Mouse (Mus musculus): Measurements from ENCODE around the gene Rbm38. TPM values are rescaled to one million over a fixed set of nuclear protein-coding genes. Genes with fewer than 3 reads are reported as not detected.

Gene Rbm38
- polyA plus RNA-seq, 1 experiment: 31.3 TPM

- TF ChIP-seq FOSL1 (IDR thresholded peaks at IDR 0.05; ENCODE audit: insufficient read depth, low read length, poor library complexity, severe bottlenecking) (no peak), CEBPB (IDR thresholded peaks at IDR 0.05; ENCODE audit: low read depth) (no peak), USF1 (IDR thresholded peaks at IDR 0.05; ENCODE audit: low read depth) (no peak), MAX (IDR thresholded peaks at IDR 0.05) (no peak), CTCF (IDR thresholded peaks at IDR 0.05; ENCODE audit: control insufficient read depth, insufficient read depth, insufficient read length) (no peak), MYOD1 (IDR thresholded peaks at IDR 0.05; ENCODE audit: control insufficient read depth, insufficient read length, low read depth) (no peak), MYOG (IDR thresholded peaks at IDR 0.05; ENCODE audit: control insufficient read depth, extremely low read depth, insufficient read length) (no peak)
- no peak overlapping the region for H3ac ChIP-seq (ENCODE audit: control insufficient read depth, insufficient read length, low read depth)
Observed at GRCm38 (mm10) chr2:172990161-172990560, 30.1 kb upstream of the Rbm38 start.

GRCm38 (mm10) chr2:172996207-172996606, 24.1 kb upstream of the Rbm38 start:
- Histone ChIP-seq H3K79me2 (ENCODE audit: control insufficient read depth, insufficient read depth) (peaks cover 13% of the 10 kb centered on the region), H3K36me3 (ENCODE audit: control insufficient read depth, insufficient read depth) (no peaks in the 10 kb centered on the region), H3K27me3 (ENCODE audit: control insufficient read depth, insufficient read depth, insufficient read length) (peaks cover 42% of the 10 kb centered on the region), H3ac (ENCODE audit: control insufficient read depth, insufficient read length, low read depth) (no peak overlapping the region), H3K4me3 (ENCODE audit: insufficient read depth, poor library complexity, severe bottlenecking) (no peak overlapping the region), H3K79me3 (ENCODE audit: low read depth) (peaks cover 9% of the 10 kb centered on the region)
- TF ChIP-seq FOSL1 (IDR thresholded peaks at IDR 0.05; ENCODE audit: insufficient read depth, low read length, poor library complexity, severe bottlenecking): no peak
- TF ChIP-seq CEBPB (IDR thresholded peaks at IDR 0.05; ENCODE audit: low read depth): no peak
- TF ChIP-seq CTCF (IDR thresholded peaks at IDR 0.05; ENCODE audit: control insufficient read depth, insufficient read depth, insufficient read length): peak; percentile 64

More at GRCm38 (mm10) chr2:172990161-172990560, 30.1 kb upstream of the Rbm38 start:
- Histone ChIP-seq H3K4me3 (ENCODE audit: insufficient read depth, poor library complexity, severe bottlenecking) (no peak overlapping the region), H3K79me3 (ENCODE audit: low read depth) (no peaks in the 10 kb centered on the region), H3K27me3 (ENCODE audit: control insufficient read depth, insufficient read depth, insufficient read length) (peaks cover 79% of the 10 kb centered on the region), H3K79me2 (ENCODE audit: control insufficient read depth, insufficient read depth) (no peaks in the 10 kb centered on the region), H3K36me3 (ENCODE audit: control insufficient read depth, insufficient read depth) (no peaks in the 10 kb centered on the region)

- H3K36me3 ChIP-seq (ENCODE audit: control insufficient read depth, insufficient read depth): peaks cover 5% of the 10 kb centered on the region
- peaks cover 26% of the 10 kb centered on the region for H3K27me3 ChIP-seq (ENCODE audit: control insufficient read depth, insufficient read depth, insufficient read length)
- H3K79me2 ChIP-seq (ENCODE audit: control insufficient read depth, insufficient read depth): peaks cover 28% of the 10 kb centered on the region
- H3K79me3 ChIP-seq (ENCODE audit: low read depth): peaks cover 21% of the 10 kb centered on the region
- no peak overlapping the region for H3K4me3 ChIP-seq (ENCODE audit: insufficient read depth, poor library complexity, severe bottlenecking)
- no peak overlapping the region for H3ac ChIP-seq (ENCODE audit: control insufficient read depth, insufficient read length, low read depth)
- TF ChIP-seq MYOD1 (IDR thresholded peaks at IDR 0.05; ENCODE audit: control insufficient read depth, insufficient read length, low read depth): no peak
- no peak for TF ChIP-seq FOSL1 (IDR thresholded peaks at IDR 0.05; ENCODE audit: insufficient read depth, low read length, poor library complexity, severe bottlenecking)
- TF ChIP-seq USF1 (IDR thresholded peaks at IDR 0.05; ENCODE audit: low read depth): no peak
- no peak for TF ChIP-seq MYOG (IDR thresholded peaks at IDR 0.05; ENCODE audit: control insufficient read depth, extremely low read depth, insufficient read length)
- TF ChIP-seq CEBPB (IDR thresholded peaks at IDR 0.05; ENCODE audit: low read depth): no peak
- TF ChIP-seq MAX (IDR thresholded peaks at IDR 0.05): no peak
- TF ChIP-seq CTCF (IDR thresholded peaks at IDR 0.05; ENCODE audit: control insufficient read depth, insufficient read depth, insufficient read length): no peak
Observed at GRCm38 (mm10) chr2:172997748-172998147, 22.6 kb upstream of the Rbm38 start.

- peaks cover 11% of the 10 kb centered on the region for H3K36me3 ChIP-seq (ENCODE audit: control insufficient read depth, insufficient read depth)
- no peak overlapping the region for H3ac ChIP-seq (ENCODE audit: control insufficient read depth, insufficient read length, low read depth)
- no peak for TF ChIP-seq MYOG (IDR thresholded peaks at IDR 0.05; ENCODE audit: control insufficient read depth, extremely low read depth, insufficient read length)
- TF ChIP-seq CTCF (IDR thresholded peaks at IDR 0.05; ENCODE audit: control insufficient read depth, insufficient read depth, insufficient read length): no peak
- TF ChIP-seq CEBPB (IDR thresholded peaks at IDR 0.05; ENCODE audit: low read depth): no peak
- TF ChIP-seq FOSL1 (IDR thresholded peaks at IDR 0.05; ENCODE audit: insufficient read depth, low read length, poor library complexity, severe bottlenecking): no peak
- no peak for TF ChIP-seq USF1 (IDR thresholded peaks at IDR 0.05; ENCODE audit: low read depth)
- TF ChIP-seq MYOD1 (IDR thresholded peaks at IDR 0.05; ENCODE audit: control insufficient read depth, insufficient read length, low read depth): no peak
- no peak for TF ChIP-seq MAX (IDR thresholded peaks at IDR 0.05)
- H3K79me3 ChIP-seq (ENCODE audit: low read depth): peaks cover 22% of the 10 kb centered on the region
- H3K79me2 ChIP-seq (ENCODE audit: control insufficient read depth, insufficient read depth): peaks cover 36% of the 10 kb centered on the region
- H3K27me3 ChIP-seq (ENCODE audit: control insufficient read depth, insufficient read depth, insufficient read length): peaks cover 23% of the 10 kb centered on the region
- no peak overlapping the region for H3K4me3 ChIP-seq (ENCODE audit: insufficient read depth, poor library complexity, severe bottlenecking)
Observed at GRCm38 (mm10) chr2:172998478-172998877, 21.8 kb upstream of the Rbm38 start.

- H3K79me2 ChIP-seq (ENCODE audit: control insufficient read depth, insufficient read depth): peaks cover 49% of the 10 kb centered on the region
- peak within 1 kb of the TSS; percentile 72 for H3K4me3 ChIP-seq (ENCODE audit: insufficient read depth, poor library complexity, severe bottlenecking)
- H3K36me3 ChIP-seq (ENCODE audit: control insufficient read depth, insufficient read depth): peaks cover 24% of the 10 kb centered on the region
- H3K79me3 ChIP-seq (ENCODE audit: low read depth): peaks cover 28% of the 10 kb centered on the region
- H3K27me3 ChIP-seq (ENCODE audit: control insufficient read depth, insufficient read depth, insufficient read length): peaks cover 13% of the 10 kb centered on the region
- TF ChIP-seq CEBPB (IDR thresholded peaks at IDR 0.05; ENCODE audit: low read depth) (no peak), CTCF (IDR thresholded peaks at IDR 0.05; ENCODE audit: control insufficient read depth, insufficient read depth, insufficient read length) (peak; percentile 52)
- H3ac ChIP-seq (ENCODE audit: control insufficient read depth, insufficient read length, low read depth): peak within 1 kb of the TSS; percentile 76
Observed at GRCm38 (mm10) chr2:172999630-173000284, 20.5 kb upstream of the Rbm38 start, which contains the start of gene Rae1. TSS of gene Rae1 (plus strand) at chr2:173000117.

GRCm38 (mm10) chr2:173000285-173000652, 20.0 kb upstream of the Rbm38 start:
- Histone ChIP-seq H3K36me3 (ENCODE audit: control insufficient read depth, insufficient read depth) (peaks cover 29% of the 10 kb centered on the region), H3ac (ENCODE audit: control insufficient read depth, insufficient read length, low read depth) (peak overlapping the region; percentile 76), H3K4me3 (ENCODE audit: insufficient read depth, poor library complexity, severe bottlenecking) (peak overlapping the region; percentile 72)

More at GRCm38 (mm10) chr2:173000285-173000652, 20.0 kb upstream of the Rbm38 start:
- peaks cover 28% of the 10 kb centered on the region for H3K79me3 ChIP-seq (ENCODE audit: low read depth)
- TF ChIP-seq MAX (IDR thresholded peaks at IDR 0.05) (no peak), CEBPB (IDR thresholded peaks at IDR 0.05; ENCODE audit: low read depth) (no peak), CTCF (IDR thresholded peaks at IDR 0.05; ENCODE audit: control insufficient read depth, insufficient read depth, insufficient read length) (no peak), MYOD1 (IDR thresholded peaks at IDR 0.05; ENCODE audit: control insufficient read depth, insufficient read length, low read depth) (no peak), USF1 (IDR thresholded peaks at IDR 0.05; ENCODE audit: low read depth) (no peak), MYOG (IDR thresholded peaks at IDR 0.05; ENCODE audit: control insufficient read depth, extremely low read depth, insufficient read length) (no peak), FOSL1 (IDR thresholded peaks at IDR 0.05; ENCODE audit: insufficient read depth, low read length, poor library complexity, severe bottlenecking) (no peak)
- H3K27me3 ChIP-seq (ENCODE audit: control insufficient read depth, insufficient read depth, insufficient read length): peaks cover 13% of the 10 kb centered on the region
- peaks cover 49% of the 10 kb centered on the region for H3K79me2 ChIP-seq (ENCODE audit: control insufficient read depth, insufficient read depth)

Data from C2C12 (cell line).